Mouse (Mus musculus): ENCODE data around the gene Nsun7.

- TF ChIP-seq CTCF (IDR thresholded peaks at IDR 0.05; ENCODE audit: extremely low read depth, insufficient read length, insufficient replicate concordance, low read depth, low read length) (no peak), POLR2A (IDR thresholded peaks at IDR 0.05; ENCODE audit: low read depth, low read length) (no peak)
Measured at GRCm38 (mm10) chr5:66294952-66295351, 35.3 kb downstream of the Nsun7 start.
